Mouse (Mus musculus): ENCODE results near the gene Fgfr2. TPM values are rescaled to one million over a fixed set of nuclear protein-coding genes. Genes with fewer than 3 reads are reported as not detected.

The Fgfr2 gene
- polyA plus RNA-seq, 1 experiment from 2014 or later = 24.9 TPM

DNA sequence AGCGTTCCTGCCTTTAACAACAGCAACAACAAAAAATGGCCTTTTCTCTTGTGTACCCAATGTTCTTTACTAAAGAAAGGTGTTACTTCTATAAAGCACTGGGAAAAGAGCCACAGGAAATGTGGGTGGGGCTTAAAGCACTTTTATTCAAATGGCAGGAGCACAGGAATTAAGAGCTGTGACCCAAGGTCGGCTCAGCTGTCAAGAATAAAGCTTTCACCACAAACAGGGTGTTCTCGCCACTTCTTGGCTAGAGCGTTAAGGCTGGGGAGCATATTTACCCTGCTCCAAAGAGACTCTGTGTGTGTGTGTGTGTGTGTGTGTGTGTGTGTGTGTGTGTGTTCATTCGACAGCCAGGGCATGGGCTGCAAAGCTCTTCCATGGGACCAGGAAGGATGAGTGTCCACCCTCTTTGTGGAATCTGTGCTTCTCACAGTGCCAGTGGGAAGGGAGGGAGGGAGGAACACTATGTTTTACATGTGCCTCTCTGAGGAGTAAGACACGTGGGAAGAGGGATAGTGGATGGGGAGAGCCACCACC, 103.6 kb downstream of the Fgfr2 start:
- H3K36me3 ChIP-seq (ENCODE audit: control insufficient read depth, insufficient read depth, low read length) = no peaks in the 10 kb centered on the region; the same call in 1 of the 2 replicates
- H3K27me3 ChIP-seq (ENCODE audit: control insufficient read depth, insufficient read depth, low read length) = no peaks in the 10 kb centered on the region
- H3K27ac ChIP-seq (ENCODE audit: low read depth, low read length) = no peak overlapping the region
- H3K4me2 ChIP-seq = no peak overlapping the region
- H3K9ac ChIP-seq (ENCODE audit: low read depth, low read length) = no peak overlapping the region
- H3K4me1 ChIP-seq (ENCODE audit: control insufficient read depth, insufficient read depth, low read length) = peaks cover 47% of the 10 kb centered on the region
- no peaks in the 10 kb centered on the region for H3K9me3 ChIP-seq (replicated peaks; ENCODE audit: control insufficient read depth, low read length)
- 50% methylated on average over 6 of the region's 6 CpGs for WGBS (ENCODE audit: insufficient replicate concordance)
- no peak overlapping the region for H3K4me3 ChIP-seq (ENCODE audit: low read depth, low read length)
- ATAC-seq (replicated peaks; ENCODE audit: insufficient number of reproducible peaks, low FRiP score, low TSS enrichment) = no peak

DNA sequence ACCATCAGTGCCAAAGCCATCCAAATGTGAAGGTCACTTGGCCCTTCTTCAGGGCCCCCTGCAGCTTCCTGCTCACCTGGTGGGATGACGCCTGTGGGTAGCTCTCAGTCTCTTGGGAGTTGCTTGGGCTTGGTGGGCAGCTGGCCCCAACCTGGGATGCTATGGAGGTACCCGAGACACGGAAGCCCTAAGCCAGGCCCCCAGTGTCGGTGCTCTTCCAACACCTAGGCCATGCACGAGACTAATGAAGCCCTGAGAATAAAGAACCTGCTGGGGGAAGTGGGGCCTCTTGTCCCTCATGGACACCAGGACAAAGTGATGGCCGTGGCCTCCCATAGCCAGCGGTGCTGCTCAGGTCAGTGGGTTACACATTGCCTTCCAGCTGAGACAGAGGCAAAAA, 104.2 kb downstream of the Fgfr2 start:
- ATAC-seq (replicated peaks; ENCODE audit: insufficient number of reproducible peaks, low FRiP score, low TSS enrichment) = no peak

DNA sequence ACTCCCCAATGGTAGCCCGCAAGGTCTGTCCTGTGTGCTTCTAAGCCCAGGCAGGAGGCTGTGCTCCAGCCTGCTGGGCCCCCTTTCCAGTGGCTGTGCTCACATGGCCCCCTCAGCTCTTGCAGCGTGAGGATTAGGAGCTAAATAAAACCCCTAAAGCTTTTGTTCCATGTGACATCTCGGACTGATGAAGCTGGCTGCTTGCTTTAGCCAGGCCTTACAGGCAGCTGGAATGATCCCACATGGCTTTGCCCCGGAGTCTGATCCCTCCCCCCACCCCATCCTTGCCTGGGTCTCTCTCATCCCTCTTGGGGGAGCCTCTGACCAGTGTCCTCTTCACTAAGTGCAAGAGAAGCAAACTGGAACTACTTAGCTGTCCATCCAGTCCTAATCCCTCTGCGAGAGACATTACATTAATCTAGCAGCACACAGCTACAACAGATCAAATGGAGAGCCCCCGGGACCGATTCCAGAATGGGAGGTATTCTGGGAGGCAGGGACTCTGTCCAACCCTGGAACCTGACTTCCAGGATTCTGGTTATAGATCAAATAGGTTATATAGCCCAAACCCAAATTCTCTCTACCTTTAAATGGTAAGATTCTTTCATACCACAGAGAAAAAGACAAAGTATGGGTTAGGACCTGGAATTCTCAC, 107.6 kb downstream of the Fgfr2 start:
- Histone ChIP-seq H3K4me3 (ENCODE audit: low read depth, low read length) (no peak overlapping the region), H3K4me2 (no peak overlapping the region), H3K27me3 (ENCODE audit: control insufficient read depth, insufficient read depth, low read length) (no peaks in the 10 kb centered on the region), H3K9ac (ENCODE audit: low read depth, low read length) (peak overlapping the region; percentile 40; the same call in 1 of the 2 replicates), H3K27ac (ENCODE audit: low read depth, low read length) (peak overlapping the region; percentile 18; the same call in 1 of the 2 replicates), H3K36me3 (ENCODE audit: control insufficient read depth, insufficient read depth, low read length) (0 out of 2 replicates have a peak, but pooled peaks cover 2% of the 10 kb centered on the region), H3K4me1 (ENCODE audit: control insufficient read depth, insufficient read depth, low read length) (peaks cover 58% of the 10 kb centered on the region), H3K9me3 (replicated peaks; ENCODE audit: control insufficient read depth, low read length) (no peaks in the 10 kb centered on the region)
- no peak for ATAC-seq (replicated peaks; ENCODE audit: insufficient number of reproducible peaks, low FRiP score, low TSS enrichment)
- 57% methylated on average over 7 of the region's 7 CpGs for WGBS (ENCODE audit: insufficient replicate concordance)

More for the DNA sequence above, 104.2 kb downstream of the Fgfr2 start:
- Histone ChIP-seq H3K9me3 (replicated peaks; ENCODE audit: control insufficient read depth, low read length) (no peaks in the 10 kb centered on the region), H3K9ac (ENCODE audit: low read depth, low read length) (no peak overlapping the region), H3K4me2 (no peak overlapping the region), H3K27ac (ENCODE audit: low read depth, low read length) (no peak overlapping the region), H3K4me1 (ENCODE audit: control insufficient read depth, insufficient read depth, low read length) (peaks cover 48% of the 10 kb centered on the region), H3K27me3 (ENCODE audit: control insufficient read depth, insufficient read depth, low read length) (no peaks in the 10 kb centered on the region), H3K36me3 (ENCODE audit: control insufficient read depth, insufficient read depth, low read length) (peaks cover 2% of the 10 kb centered on the region; the same call in 1 of the 2 replicates), H3K4me3 (ENCODE audit: low read depth, low read length) (no peak overlapping the region)
- WGBS (ENCODE audit: insufficient replicate concordance) = 74% methylated on average over 7 of the region's 7 CpGs

DNA sequence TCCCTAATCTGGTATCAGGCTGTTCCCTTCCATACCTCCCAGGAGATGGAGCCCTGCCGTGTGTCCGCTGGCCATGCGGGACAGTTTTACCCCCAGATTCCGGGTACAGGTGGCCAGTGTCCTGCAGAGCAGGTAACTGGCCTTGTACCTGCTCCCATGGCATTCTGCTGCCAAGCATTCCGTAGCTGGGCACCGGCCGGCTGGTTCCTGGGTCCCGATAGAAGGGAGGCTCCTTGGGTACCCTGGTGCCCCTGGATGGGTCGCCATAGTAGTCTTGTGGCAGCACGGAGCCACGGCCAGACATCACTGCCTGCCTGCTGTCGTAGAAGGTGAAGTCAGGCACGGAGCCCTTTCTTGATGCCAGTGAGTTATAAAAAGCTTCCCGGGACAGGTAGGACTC, 108.5 kb downstream of the Fgfr2 start:
- Histone ChIP-seq H3K9ac (ENCODE audit: low read depth, low read length) (0 out of 2 replicates have a peak overlapping the region, but pooled peaks have one; percentile 28), H3K27me3 (ENCODE audit: control insufficient read depth, insufficient read depth, low read length) (no peaks in the 10 kb centered on the region), H3K36me3 (ENCODE audit: control insufficient read depth, insufficient read depth, low read length) (0 out of 2 replicates have a peak, but pooled peaks cover 4% of the 10 kb centered on the region), H3K4me1 (ENCODE audit: control insufficient read depth, insufficient read depth, low read length) (peaks cover 49% of the 10 kb centered on the region), H3K4me2 (no peak overlapping the region), H3K4me3 (ENCODE audit: low read depth, low read length) (no peak overlapping the region), H3K27ac (ENCODE audit: low read depth, low read length) (no peak overlapping the region), H3K9me3 (replicated peaks; ENCODE audit: control insufficient read depth, low read length) (no peaks in the 10 kb centered on the region)
- ATAC-seq (replicated peaks; ENCODE audit: insufficient number of reproducible peaks, low FRiP score, low TSS enrichment) = no peak
- WGBS (ENCODE audit: insufficient replicate concordance) = 92% methylated on average over 14 of the region's 14 CpGs

- Histone ChIP-seq H3K9me3 (replicated peaks; ENCODE audit: control insufficient read depth, low read length) (no peaks in the 10 kb centered on the region), H3K4me3 (ENCODE audit: low read depth, low read length) (no peak overlapping the region), H3K36me3 (ENCODE audit: control insufficient read depth, insufficient read depth, low read length) (0 out of 2 replicates have a peak, but pooled peaks cover 4% of the 10 kb centered on the region), H3K27me3 (ENCODE audit: control insufficient read depth, insufficient read depth, low read length) (no peaks in the 10 kb centered on the region), H3K4me2 (no peak overlapping the region), H3K4me1 (ENCODE audit: control insufficient read depth, insufficient read depth, low read length) (peaks cover 49% of the 10 kb centered on the region), H3K9ac (ENCODE audit: low read depth, low read length) (0 out of 2 replicates have a peak overlapping the region, but pooled peaks have one; percentile 6), H3K27ac (ENCODE audit: low read depth, low read length) (no peak overlapping the region)
- WGBS (ENCODE audit: insufficient replicate concordance) = 88% methylated on average over 10 of the region's 10 CpGs
- no peak for ATAC-seq (replicated peaks; ENCODE audit: insufficient number of reproducible peaks, low FRiP score, low TSS enrichment)
Measured at GRCm38 (mm10) chr7:133013923-133014322, 109.2 kb downstream of the Fgfr2 start.

DNA sequence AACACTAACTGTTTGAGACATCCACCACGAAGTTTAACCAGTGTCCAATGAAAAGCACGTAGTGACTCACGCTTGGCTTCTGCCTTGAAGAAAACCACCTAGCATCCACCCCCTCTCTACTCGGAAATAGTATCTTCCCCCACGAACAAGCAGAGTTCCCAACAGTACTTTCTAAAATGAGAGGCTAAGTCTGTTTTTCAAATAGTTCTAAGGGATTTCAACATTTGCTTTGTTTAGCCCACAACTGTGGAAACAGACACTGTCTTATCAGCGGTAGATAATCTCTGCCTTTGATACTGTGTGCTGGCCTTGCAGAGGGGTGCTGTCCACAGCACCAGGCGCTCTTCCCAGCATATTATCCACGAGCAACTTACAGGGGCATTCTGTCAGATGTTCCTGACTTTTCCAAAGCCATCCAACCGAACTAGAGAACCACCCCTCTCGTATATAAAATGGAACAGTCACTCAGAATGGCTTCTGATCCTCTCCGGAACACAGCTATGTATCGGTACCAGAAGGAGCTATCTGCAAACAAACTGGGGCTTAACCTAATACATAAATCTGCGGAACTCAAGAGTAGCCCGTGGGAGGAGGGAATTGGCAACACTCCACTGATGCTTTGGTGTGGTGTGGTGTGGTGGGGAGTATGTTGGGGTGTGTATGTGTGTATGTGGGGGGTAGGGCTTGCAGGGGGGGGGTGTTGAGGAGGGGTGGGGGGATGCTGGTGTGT, 110.3 kb downstream of the Fgfr2 start:
- Histone ChIP-seq H3K27ac (ENCODE audit: low read depth, low read length) (peak overlapping the region; percentile 6; the same call in 1 of the 2 replicates), H3K4me2 (no peak overlapping the region), H3K36me3 (ENCODE audit: control insufficient read depth, insufficient read depth, low read length) (0 out of 2 replicates have a peak, but pooled peaks cover 4% of the 10 kb centered on the region), H3K9ac (ENCODE audit: low read depth, low read length) (no peak overlapping the region), H3K9me3 (replicated peaks; ENCODE audit: control insufficient read depth, low read length) (no peaks in the 10 kb centered on the region), H3K27me3 (ENCODE audit: control insufficient read depth, insufficient read depth, low read length) (no peaks in the 10 kb centered on the region), H3K4me1 (ENCODE audit: control insufficient read depth, insufficient read depth, low read length) (peaks cover 58% of the 10 kb centered on the region), H3K4me3 (ENCODE audit: low read depth, low read length) (no peak overlapping the region)
- 54% methylated on average over 14 of the region's 14 CpGs for WGBS (ENCODE audit: insufficient replicate concordance)
- no peak for ATAC-seq (replicated peaks; ENCODE audit: insufficient number of reproducible peaks, low FRiP score, low TSS enrichment)

DNA sequence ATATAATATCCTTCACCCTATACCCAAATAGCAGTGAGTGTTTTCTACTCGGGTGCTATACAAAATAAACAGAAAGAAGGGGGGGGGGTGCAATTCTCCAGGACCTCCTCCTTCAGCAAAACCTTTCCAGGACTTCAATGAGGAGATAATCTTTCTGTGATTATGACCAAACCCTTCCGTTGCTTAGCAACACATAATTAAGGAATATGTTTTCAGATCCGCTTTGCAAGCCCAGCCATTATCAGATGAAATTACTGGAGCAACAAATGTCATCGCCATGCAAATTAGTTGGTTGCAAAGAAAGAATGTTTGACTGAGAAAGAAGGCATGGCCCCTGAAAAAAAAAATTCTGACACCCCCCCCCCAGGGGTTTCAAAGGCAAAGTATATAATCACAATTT, 111.5 kb downstream of the Fgfr2 start:
- Histone ChIP-seq H3K27me3 (ENCODE audit: control insufficient read depth, insufficient read depth, low read length) (no peaks in the 10 kb centered on the region), H3K4me3 (ENCODE audit: low read depth, low read length) (no peak overlapping the region), H3K9ac (ENCODE audit: low read depth, low read length) (no peak overlapping the region), H3K4me2 (no peak overlapping the region), H3K4me1 (ENCODE audit: control insufficient read depth, insufficient read depth, low read length) (peaks cover 68% of the 10 kb centered on the region), H3K36me3 (ENCODE audit: control insufficient read depth, insufficient read depth, low read length) (0 out of 2 replicates have a peak, but pooled peaks cover 4% of the 10 kb centered on the region), H3K27ac (ENCODE audit: low read depth, low read length) (no peak overlapping the region), H3K9me3 (replicated peaks; ENCODE audit: control insufficient read depth, low read length) (no peaks in the 10 kb centered on the region)
- no peak for ATAC-seq (replicated peaks; ENCODE audit: insufficient number of reproducible peaks, low FRiP score, low TSS enrichment)
- 61% methylated on average over 4 of the region's 4 CpGs for WGBS (ENCODE audit: insufficient replicate concordance)

DNA sequence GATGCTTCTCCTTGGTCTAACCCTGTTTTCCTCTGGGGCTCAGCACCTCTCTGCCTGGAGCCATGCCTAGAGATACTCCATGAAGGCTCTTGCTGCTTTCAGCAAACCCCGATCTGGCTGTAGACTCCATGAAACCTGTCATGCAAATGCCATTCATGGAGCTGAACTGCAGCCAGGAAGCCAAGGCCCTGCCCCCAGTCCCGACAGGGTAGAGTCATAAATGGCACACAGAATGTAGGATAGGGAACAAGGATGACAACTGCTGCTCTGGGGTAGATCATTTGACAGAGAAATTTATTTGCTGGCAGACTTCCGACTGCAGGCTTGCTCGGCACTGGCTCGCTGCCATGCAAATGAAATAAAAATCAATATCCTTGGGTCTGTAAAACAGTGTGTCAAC, 112.0 kb downstream of the Fgfr2 start:
- ATAC-seq (replicated peaks; ENCODE audit: insufficient number of reproducible peaks, low FRiP score, low TSS enrichment) = no peak
- H3K4me2 ChIP-seq = no peak overlapping the region
- no peak overlapping the region for H3K4me3 ChIP-seq (ENCODE audit: low read depth, low read length)
- no peaks in the 10 kb centered on the region for H3K27me3 ChIP-seq (ENCODE audit: control insufficient read depth, insufficient read depth, low read length)
- WGBS (ENCODE audit: insufficient replicate concordance) = 60% methylated on average over 5 of the region's 5 CpGs
- peaks cover 68% of the 10 kb centered on the region for H3K4me1 ChIP-seq (ENCODE audit: control insufficient read depth, insufficient read depth, low read length)
- H3K36me3 ChIP-seq (ENCODE audit: control insufficient read depth, insufficient read depth, low read length) = 0 out of 2 replicates have a peak, but pooled peaks cover 4% of the 10 kb centered on the region
- H3K9me3 ChIP-seq (replicated peaks; ENCODE audit: control insufficient read depth, low read length) = no peaks in the 10 kb centered on the region
- H3K9ac ChIP-seq (ENCODE audit: low read depth, low read length) = peak overlapping the region; percentile 12; the same call in 1 of the 2 replicates
- H3K27ac ChIP-seq (ENCODE audit: low read depth, low read length) = peak overlapping the region; percentile 54; the same call in 1 of the 2 replicates

Measured in heart, embryonic 11.5 days (tissue).